Mouse (Mus musculus): ENCODE results near the gene Shroom3. TPM values are rescaled to one million over a fixed set of nuclear protein-coding genes. Genes with fewer than 3 reads are reported as not detected.

Shroom3 gene
- 2.9 and 3.3 TPM in 2 replicates for polyA plus RNA-seq (2014; fragmentation: Nextera tagmentation; extraction: Ambion mirVana)

GRCm38 (mm10) chr5:92683351-92683807, at the start of gene Shroom3:
Shroom3 (plus strand) TSS chr5:92683435.
- peak within 1 kb of the TSS; percentile 22; the same call in 1 of the 2 replicates for H3K27ac ChIP-seq (ENCODE audit: low read depth, low read length)
- peak; percentile 28 for ATAC-seq (ENCODE audit: low read depth)
- under 1% methylated on average over 26 of the region's 26 CpGs for WGBS

GRCm38 (mm10) chr5:92633526-92633925, 49.7 kb upstream of the Shroom3 start:
- H3K4me2 ChIP-seq (ENCODE audit: low read depth, low read length): no peak overlapping the region
- no peaks in the 10 kb centered on the region for H3K36me3 ChIP-seq (ENCODE audit: control insufficient read depth, insufficient read depth, low read length)
- no peak overlapping the region for H3K9ac ChIP-seq (replicated peaks; ENCODE audit: low read depth, low read length)
- 68% methylated on average over 4 of the region's 4 CpGs for WGBS
- no peaks in the 10 kb centered on the region for H3K27me3 ChIP-seq (ENCODE audit: control insufficient read depth, insufficient read depth, low read length)
- no peak for ATAC-seq (ENCODE audit: low read depth)
- no peaks in the 10 kb centered on the region for H3K4me1 ChIP-seq (ENCODE audit: control insufficient read depth, insufficient read depth, low read length)
- H3K9me3 ChIP-seq (ENCODE audit: control insufficient read depth, low read length): no peaks in the 10 kb centered on the region
- H3K4me3 ChIP-seq (ENCODE audit: low read depth, low read length): no peak overlapping the region
- H3K27ac ChIP-seq (ENCODE audit: low read depth, low read length): no peak overlapping the region

More at GRCm38 (mm10) chr5:92683351-92683807, at the start of gene Shroom3:
- Histone ChIP-seq H3K27me3 (ENCODE audit: control insufficient read depth, insufficient read depth, low read length) (peaks cover 4% of the 10 kb centered on the region; the same call in 1 of the 2 replicates), H3K36me3 (ENCODE audit: control insufficient read depth, insufficient read depth, low read length) (no peaks in the 10 kb centered on the region), H3K9me3 (ENCODE audit: control insufficient read depth, low read length) (no peaks in the 10 kb centered on the region), H3K9ac (replicated peaks; ENCODE audit: low read depth, low read length) (peak within 1 kb of the TSS; percentile 46), H3K4me1 (ENCODE audit: control insufficient read depth, insufficient read depth, low read length) (peaks cover 6% of the 10 kb centered on the region; the same call in 1 of the 2 replicates), H3K4me3 (ENCODE audit: low read depth, low read length) (peak within 1 kb of the TSS; percentile 48), H3K4me2 (ENCODE audit: low read depth, low read length) (peak within 1 kb of the TSS; percentile 97)

GRCm38 (mm10) chr5:92634916-92635315, 48.3 kb upstream of the Shroom3 start:
- Histone ChIP-seq H3K4me3 (ENCODE audit: low read depth, low read length) (no peak overlapping the region), H3K4me2 (ENCODE audit: low read depth, low read length) (no peak overlapping the region), H3K9me3 (ENCODE audit: control insufficient read depth, low read length) (no peaks in the 10 kb centered on the region), H3K4me1 (ENCODE audit: control insufficient read depth, insufficient read depth, low read length) (no peaks in the 10 kb centered on the region), H3K27ac (ENCODE audit: low read depth, low read length) (no peak overlapping the region), H3K36me3 (ENCODE audit: control insufficient read depth, insufficient read depth, low read length) (no peaks in the 10 kb centered on the region), H3K9ac (replicated peaks; ENCODE audit: low read depth, low read length) (no peak overlapping the region), H3K27me3 (ENCODE audit: control insufficient read depth, insufficient read depth, low read length) (no peaks in the 10 kb centered on the region)
- ATAC-seq (ENCODE audit: low read depth): no peak
- WGBS: 75% methylated on average over 3 of the region's 3 CpGs

- no peak for ATAC-seq (ENCODE audit: low read depth)
Measured at GRCm38 (mm10) chr5:92635891-92636290, 47.3 kb upstream of the Shroom3 start.

GRCm38 (mm10) chr5:92640861-92641260, 42.4 kb upstream of the Shroom3 start:
- Histone ChIP-seq H3K27ac (ENCODE audit: low read depth, low read length) (no peak overlapping the region), H3K27me3 (ENCODE audit: control insufficient read depth, insufficient read depth, low read length) (no peaks in the 10 kb centered on the region), H3K4me1 (ENCODE audit: control insufficient read depth, insufficient read depth, low read length) (no peaks in the 10 kb centered on the region), H3K36me3 (ENCODE audit: control insufficient read depth, insufficient read depth, low read length) (no peaks in the 10 kb centered on the region), H3K9me3 (ENCODE audit: control insufficient read depth, low read length) (no peaks in the 10 kb centered on the region), H3K4me3 (ENCODE audit: low read depth, low read length) (no peak overlapping the region), H3K4me2 (ENCODE audit: low read depth, low read length) (no peak overlapping the region), H3K9ac (replicated peaks; ENCODE audit: low read depth, low read length) (no peak overlapping the region)
- 82% methylated on average over 3 of the region's 3 CpGs for WGBS
- no peak for ATAC-seq (ENCODE audit: low read depth)

More at GRCm38 (mm10) chr5:92635891-92636290, 47.3 kb upstream of the Shroom3 start:
- Histone ChIP-seq H3K36me3 (ENCODE audit: control insufficient read depth, insufficient read depth, low read length) (no peaks in the 10 kb centered on the region), H3K27me3 (ENCODE audit: control insufficient read depth, insufficient read depth, low read length) (no peaks in the 10 kb centered on the region), H3K27ac (ENCODE audit: low read depth, low read length) (no peak overlapping the region), H3K4me3 (ENCODE audit: low read depth, low read length) (no peak overlapping the region), H3K4me2 (ENCODE audit: low read depth, low read length) (no peak overlapping the region), H3K4me1 (ENCODE audit: control insufficient read depth, insufficient read depth, low read length) (no peaks in the 10 kb centered on the region), H3K9me3 (ENCODE audit: control insufficient read depth, low read length) (no peaks in the 10 kb centered on the region), H3K9ac (replicated peaks; ENCODE audit: low read depth, low read length) (no peak overlapping the region)
- 89% methylated on average over 5 of the region's 5 CpGs for WGBS

GRCm38 (mm10) chr5:92656256-92656655, 27.0 kb upstream of the Shroom3 start:
- Histone ChIP-seq H3K4me2 (ENCODE audit: low read depth, low read length) (no peak overlapping the region), H3K36me3 (ENCODE audit: control insufficient read depth, insufficient read depth, low read length) (no peaks in the 10 kb centered on the region), H3K4me3 (ENCODE audit: low read depth, low read length) (no peak overlapping the region), H3K27me3 (ENCODE audit: control insufficient read depth, insufficient read depth, low read length) (no peaks in the 10 kb centered on the region), H3K27ac (ENCODE audit: low read depth, low read length) (no peak overlapping the region), H3K4me1 (ENCODE audit: control insufficient read depth, insufficient read depth, low read length) (no peaks in the 10 kb centered on the region), H3K9ac (replicated peaks; ENCODE audit: low read depth, low read length) (no peak overlapping the region), H3K9me3 (ENCODE audit: control insufficient read depth, low read length) (no peaks in the 10 kb centered on the region)
- WGBS: 9% methylated on average over 1 of the region's 1 CpGs
- ATAC-seq (ENCODE audit: low read depth): no peak

GRCm38 (mm10) chr5:92664321-92664720, 18.9 kb upstream of the Shroom3 start:
- no peak overlapping the region for H3K27ac ChIP-seq (ENCODE audit: low read depth, low read length)
- H3K36me3 ChIP-seq (ENCODE audit: control insufficient read depth, insufficient read depth, low read length): no peaks in the 10 kb centered on the region
- H3K27me3 ChIP-seq (ENCODE audit: control insufficient read depth, insufficient read depth, low read length): no peaks in the 10 kb centered on the region
- no peak for ATAC-seq (ENCODE audit: low read depth)
- H3K9ac ChIP-seq (replicated peaks; ENCODE audit: low read depth, low read length): no peak overlapping the region
- H3K4me2 ChIP-seq (ENCODE audit: low read depth, low read length): no peak overlapping the region
- no peaks in the 10 kb centered on the region for H3K9me3 ChIP-seq (ENCODE audit: control insufficient read depth, low read length)
- 64% methylated on average over 2 of the region's 2 CpGs for WGBS
- H3K4me3 ChIP-seq (ENCODE audit: low read depth, low read length): no peak overlapping the region
- H3K4me1 ChIP-seq (ENCODE audit: control insufficient read depth, insufficient read depth, low read length): no peaks in the 10 kb centered on the region

GRCm38 (mm10) chr5:92666860-92667259, 16.4 kb upstream of the Shroom3 start:
- H3K4me3 ChIP-seq (ENCODE audit: low read depth, low read length): no peak overlapping the region
- H3K4me2 ChIP-seq (ENCODE audit: low read depth, low read length): no peak overlapping the region
- H3K4me1 ChIP-seq (ENCODE audit: control insufficient read depth, insufficient read depth, low read length): no peaks in the 10 kb centered on the region
- no peaks in the 10 kb centered on the region for H3K9me3 ChIP-seq (ENCODE audit: control insufficient read depth, low read length)
- 81% methylated on average over 5 of the region's 5 CpGs for WGBS
- no peak overlapping the region for H3K27ac ChIP-seq (ENCODE audit: low read depth, low read length)
- H3K9ac ChIP-seq (replicated peaks; ENCODE audit: low read depth, low read length): no peak overlapping the region
- no peak for ATAC-seq (ENCODE audit: low read depth)
- H3K36me3 ChIP-seq (ENCODE audit: control insufficient read depth, insufficient read depth, low read length): no peaks in the 10 kb centered on the region
- H3K27me3 ChIP-seq (ENCODE audit: control insufficient read depth, insufficient read depth, low read length): no peaks in the 10 kb centered on the region

- 14% methylated on average over 50 of the region's 55 CpGs for WGBS
- Histone ChIP-seq H3K4me2 (ENCODE audit: low read depth, low read length) (peak within 1 kb of the TSS; percentile 62), H3K9me3 (ENCODE audit: control insufficient read depth, low read length) (no peaks in the 10 kb centered on the region), H3K36me3 (ENCODE audit: control insufficient read depth, insufficient read depth, low read length) (no peaks in the 10 kb centered on the region), H3K27me3 (ENCODE audit: control insufficient read depth, insufficient read depth, low read length) (no peaks in the 10 kb centered on the region), H3K4me1 (ENCODE audit: control insufficient read depth, insufficient read depth, low read length) (no peaks in the 10 kb centered on the region), H3K27ac (ENCODE audit: low read depth, low read length) (no peak within 1 kb of the TSS), H3K9ac (replicated peaks; ENCODE audit: low read depth, low read length) (peak within 1 kb of the TSS; percentile 1; the same call in 1 of the 2 replicates), H3K4me3 (ENCODE audit: low read depth, low read length) (peak within 1 kb of the TSS; percentile 35)
- peak; percentile 92 for ATAC-seq (ENCODE audit: low read depth)
Measured at GRCm38 (mm10) chr5:92674859-92675573, 8.2 kb upstream of the Shroom3 start, which contains the start of gene Ccdc158. Ccdc158 (minus strand) TSS chr5:92675271.
